Mouse (Mus musculus): Measurements from ENCODE around the gene Nppc. TPM values are rescaled to one million over a fixed set of nuclear protein-coding genes. Genes with fewer than 3 reads are reported as not detected.

The Nppc gene
- polyA plus RNA-seq, 1 experiment from 2014 or later: 4.1 TPM

DNA sequence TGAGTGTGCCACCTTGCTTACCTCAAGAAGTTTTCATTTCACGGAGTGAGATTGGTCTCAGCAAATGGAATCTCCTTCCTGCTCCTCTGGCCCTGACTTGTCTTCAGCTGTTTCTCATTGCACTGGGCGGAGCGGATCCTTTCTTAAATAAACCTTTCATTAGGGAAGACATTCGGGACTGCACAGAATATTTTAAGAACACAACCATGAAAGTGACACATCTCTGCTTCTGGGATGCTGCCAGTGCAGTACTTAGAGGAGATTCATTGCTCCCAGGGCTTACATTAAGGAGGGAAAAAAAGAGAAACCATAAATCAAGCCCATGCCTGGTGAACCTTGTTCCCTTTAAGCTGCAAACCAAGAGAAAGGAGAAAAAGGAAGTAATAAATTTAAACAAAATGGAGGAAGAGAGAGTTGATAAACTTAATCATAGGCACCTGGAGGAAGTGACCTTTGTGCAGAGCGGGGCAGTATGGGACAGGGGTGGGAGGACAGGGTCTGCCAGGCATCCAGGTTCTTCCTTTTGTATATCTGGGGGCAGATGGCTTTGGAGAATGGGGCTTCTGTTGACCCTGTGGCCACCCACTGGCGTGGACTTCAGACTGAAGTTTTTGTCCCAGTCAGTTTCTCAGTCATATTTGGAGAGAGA is 37.5 kb downstream of the Nppc start:
- no peak overlapping the region for H3K4me3 ChIP-seq (ENCODE audit: low read depth, low read length)
- 33% methylated on average over 6 of the region's 6 CpGs for WGBS
- H3K36me3 ChIP-seq (ENCODE audit: control insufficient read depth, insufficient read depth, low read length): no peaks in the 10 kb centered on the region
- DNase-seq (ENCODE audit: low spot score): no peak
- TF ChIP-seq EP300 (optimal IDR thresholded peaks at IDR 0.05) (no peak), CTCF (IDR thresholded peaks at IDR 0.05; ENCODE audit: low read depth) (no peak)
- peak; percentile 21; the same call in 1 of the 2 replicates for ATAC-seq (ENCODE audit: low FRiP score, low TSS enrichment)
- H3K9me3 ChIP-seq (ENCODE audit: control insufficient read depth, low read length): no peaks in the 10 kb centered on the region
- H3K4me1 ChIP-seq (replicated peaks; ENCODE audit: control insufficient read depth, insufficient read depth): no peaks in the 10 kb centered on the region
- no peaks in the 10 kb centered on the region for H3K27me3 ChIP-seq (ENCODE audit: control insufficient read depth, insufficient read depth, low read length)
- H3K27ac ChIP-seq (replicated peaks): peak overlapping the region; percentile 65
- H3K4me2 ChIP-seq (replicated peaks; ENCODE audit: low read depth): no peak overlapping the region
- no peak overlapping the region for H3K9ac ChIP-seq (ENCODE audit: low read length)

DNA sequence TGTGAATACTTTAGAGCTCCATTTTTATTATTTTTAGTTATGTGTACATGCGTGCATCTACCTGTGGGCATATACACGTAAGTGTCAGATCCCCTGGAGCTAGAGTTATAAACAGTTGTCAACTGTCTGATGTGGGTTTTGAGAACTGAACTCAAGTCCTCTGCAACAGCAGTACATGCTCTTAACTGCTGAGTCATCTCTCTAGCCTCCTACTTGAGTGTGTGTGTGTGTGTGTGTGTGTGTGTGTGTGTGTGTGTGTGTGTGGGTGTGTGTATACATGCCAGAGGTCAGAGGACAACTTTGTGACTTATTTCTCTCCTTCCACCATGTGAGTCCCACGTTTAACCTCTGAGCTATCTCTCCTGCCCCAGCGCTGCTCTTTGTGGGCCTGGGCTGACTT is 39.8 kb downstream of the Nppc start:
- H3K27ac ChIP-seq (replicated peaks): no peak overlapping the region
- no peak for ATAC-seq (ENCODE audit: low FRiP score, low TSS enrichment)
- 66% methylated on average over 4 of the region's 4 CpGs for WGBS

DNA sequence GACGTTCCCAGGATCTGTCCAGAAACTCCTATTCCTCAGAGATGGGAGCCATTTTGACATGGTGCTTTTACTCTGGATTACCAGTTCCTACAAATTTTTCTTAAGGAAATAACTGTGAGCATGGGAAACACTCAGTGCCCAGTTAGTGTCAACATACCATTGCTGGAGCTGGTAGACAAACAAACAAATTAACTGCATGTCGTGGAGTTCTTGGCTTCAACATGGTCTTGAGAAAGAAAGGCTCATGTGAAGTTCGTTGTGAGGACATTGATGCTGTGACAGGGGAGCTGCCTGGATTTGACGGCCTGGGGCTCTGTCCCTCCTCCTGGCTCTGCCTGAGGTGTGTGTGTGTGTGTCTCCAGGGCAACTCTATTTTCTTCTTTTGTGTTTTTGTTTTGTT is 40.4 kb downstream of the Nppc start:
- Histone ChIP-seq H3K36me3 (ENCODE audit: control insufficient read depth, insufficient read depth, low read length) (no peaks in the 10 kb centered on the region), H3K4me1 (replicated peaks; ENCODE audit: control insufficient read depth, insufficient read depth) (no peaks in the 10 kb centered on the region), H3K27ac (replicated peaks) (no peak overlapping the region), H3K4me2 (replicated peaks; ENCODE audit: low read depth) (no peak overlapping the region), H3K9me3 (ENCODE audit: control insufficient read depth, low read length) (no peaks in the 10 kb centered on the region), H3K27me3 (ENCODE audit: control insufficient read depth, insufficient read depth, low read length) (no peaks in the 10 kb centered on the region), H3K4me3 (ENCODE audit: low read depth, low read length) (no peak overlapping the region), H3K9ac (ENCODE audit: low read length) (no peak overlapping the region)
- TF ChIP-seq CTCF (IDR thresholded peaks at IDR 0.05; ENCODE audit: low read depth) (no peak), EP300 (optimal IDR thresholded peaks at IDR 0.05) (no peak)
- no peak for ATAC-seq (ENCODE audit: low FRiP score, low TSS enrichment)
- 45% methylated on average over 4 of the region's 4 CpGs for whole genome bisulfite sequencing
- no peak for DNase-seq (ENCODE audit: low spot score)

More for the DNA sequence above, 39.8 kb downstream of the Nppc start:
- Histone ChIP-seq H3K4me3 (ENCODE audit: low read depth, low read length) (no peak overlapping the region), H3K9ac (ENCODE audit: low read length) (no peak overlapping the region), H3K9me3 (ENCODE audit: control insufficient read depth, low read length) (no peaks in the 10 kb centered on the region), H3K36me3 (ENCODE audit: control insufficient read depth, insufficient read depth, low read length) (no peaks in the 10 kb centered on the region), H3K4me1 (replicated peaks; ENCODE audit: control insufficient read depth, insufficient read depth) (no peaks in the 10 kb centered on the region), H3K4me2 (replicated peaks; ENCODE audit: low read depth) (no peak overlapping the region), H3K27me3 (ENCODE audit: control insufficient read depth, insufficient read depth, low read length) (no peaks in the 10 kb centered on the region)
- no peak for DNase-seq (ENCODE audit: low spot score)
- TF ChIP-seq CTCF (IDR thresholded peaks at IDR 0.05; ENCODE audit: low read depth): no peak
- no peak for TF ChIP-seq EP300 (optimal IDR thresholded peaks at IDR 0.05)

DNA sequence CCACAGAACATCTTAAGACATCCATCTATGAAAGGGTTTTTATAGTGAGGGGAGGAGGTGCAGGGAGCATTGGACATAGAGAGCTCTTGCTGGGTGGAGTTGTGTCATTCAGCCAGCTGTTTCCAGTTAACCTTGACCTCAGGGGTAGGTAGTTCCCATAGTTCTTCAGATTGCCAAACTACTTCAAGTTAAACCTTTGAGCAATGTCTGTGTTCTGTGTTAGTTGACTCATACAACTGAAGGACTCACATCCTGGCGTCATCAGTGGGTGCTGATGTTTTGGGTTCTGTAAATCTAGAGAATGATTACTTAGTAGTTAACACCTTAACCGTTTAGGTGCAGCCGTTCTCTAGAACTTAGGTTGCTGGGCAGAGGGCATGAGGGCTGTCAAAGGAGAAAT is 42.1 kb downstream of the Nppc start:
- Histone ChIP-seq H3K4me2 (replicated peaks; ENCODE audit: low read depth) (no peak overlapping the region), H3K36me3 (ENCODE audit: control insufficient read depth, insufficient read depth, low read length) (no peaks in the 10 kb centered on the region), H3K9me3 (ENCODE audit: control insufficient read depth, low read length) (no peaks in the 10 kb centered on the region), H3K27me3 (ENCODE audit: control insufficient read depth, insufficient read depth, low read length) (no peaks in the 10 kb centered on the region), H3K9ac (ENCODE audit: low read length) (no peak overlapping the region), H3K27ac (replicated peaks) (no peak overlapping the region), H3K4me1 (replicated peaks; ENCODE audit: control insufficient read depth, insufficient read depth) (no peaks in the 10 kb centered on the region), H3K4me3 (ENCODE audit: low read depth, low read length) (no peak overlapping the region)
- DNase-seq (ENCODE audit: low spot score) (no peak), ATAC-seq (ENCODE audit: low FRiP score, low TSS enrichment) (no peak)
- no peak for TF ChIP-seq EP300 (optimal IDR thresholded peaks at IDR 0.05)
- TF ChIP-seq CTCF (IDR thresholded peaks at IDR 0.05; ENCODE audit: low read depth): no peak
- WGBS: 57% methylated on average over 3 of the region's 3 CpGs

DNA sequence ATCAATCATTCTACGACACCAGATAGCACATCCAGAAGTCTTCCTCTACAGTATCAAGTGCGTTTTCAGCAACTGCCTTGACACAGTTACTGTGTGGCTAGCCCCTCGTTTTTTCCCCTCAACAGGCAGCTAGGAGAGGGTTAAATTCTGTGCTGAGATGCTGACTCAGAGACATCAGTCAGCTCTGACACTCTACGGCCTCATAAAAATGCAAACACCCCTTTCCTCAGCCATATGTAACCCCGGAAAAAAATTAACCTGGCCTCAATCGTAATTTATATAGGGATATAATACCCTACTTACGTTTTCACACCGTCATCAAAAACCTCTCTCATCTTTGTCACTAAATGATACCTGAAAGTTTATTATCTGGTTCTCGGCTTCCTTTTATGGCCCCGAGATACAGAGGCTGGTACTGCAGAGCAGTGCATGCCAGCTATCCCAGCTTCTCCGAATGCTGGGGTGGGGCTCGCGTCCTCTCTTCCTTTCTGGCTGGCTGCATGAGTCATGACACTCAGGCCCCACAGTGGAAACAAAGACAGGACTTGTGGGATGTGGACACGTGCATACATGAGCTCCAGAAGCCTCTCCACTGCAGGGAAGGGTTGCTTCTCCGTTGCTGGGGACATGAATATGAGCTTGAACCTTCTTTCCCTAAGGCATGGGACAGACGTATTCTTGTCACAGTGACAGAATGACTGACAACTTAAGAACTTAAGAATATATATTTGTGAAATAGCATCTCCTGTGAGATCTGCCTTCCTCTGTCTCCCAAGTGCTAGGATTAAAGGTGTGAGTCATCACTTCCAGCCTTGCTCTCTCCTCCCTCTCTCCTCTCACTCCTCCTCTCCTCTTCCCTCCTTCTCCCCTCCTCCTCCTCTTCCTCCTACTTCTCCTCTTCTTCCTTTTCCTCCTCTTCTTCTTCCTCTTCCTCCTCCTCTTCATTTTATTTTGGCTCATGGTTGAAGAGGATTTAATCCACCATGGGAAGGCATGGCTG is 47.1 kb downstream of the Nppc start:
- H3K4me2 ChIP-seq (replicated peaks; ENCODE audit: low read depth): 0 out of 2 replicates have a peak overlapping the region, but pooled peaks have one; percentile 11
- no peak overlapping the region for H3K9ac ChIP-seq (ENCODE audit: low read length)
- H3K27ac ChIP-seq (replicated peaks): no peak overlapping the region
- DNase-seq (ENCODE audit: low spot score) (peak; percentile 26), ATAC-seq (ENCODE audit: low FRiP score, low TSS enrichment) (peak; percentile 75)
- H3K36me3 ChIP-seq (ENCODE audit: control insufficient read depth, insufficient read depth, low read length): no peaks in the 10 kb centered on the region
- no peaks in the 10 kb centered on the region for H3K9me3 ChIP-seq (ENCODE audit: control insufficient read depth, low read length)
- H3K27me3 ChIP-seq (ENCODE audit: control insufficient read depth, insufficient read depth, low read length): no peaks in the 10 kb centered on the region
- TF ChIP-seq EP300 (optimal IDR thresholded peaks at IDR 0.05) (no peak), CTCF (IDR thresholded peaks at IDR 0.05; ENCODE audit: low read depth) (no peak)
- no peaks in the 10 kb centered on the region for H3K4me1 ChIP-seq (replicated peaks; ENCODE audit: control insufficient read depth, insufficient read depth)
- 28% methylated on average over 16 of the region's 16 CpGs for WGBS
- H3K4me3 ChIP-seq (ENCODE audit: low read depth, low read length): no peak overlapping the region

All from stomach, postnatal 0 days (tissue).